Mouse (Mus musculus) heart, embryonic 15.5 days (tissue): ENCODE measurements at regions not wholly inside any gene's neighbourhood (a gene's known extent, or its start where the extent isn't known, plus 50 kb on each side); places are given as distances from the start of the nearest gene placed in this dataset.
A peak's percentile ranks its signal among the peaks of the same experiment; 100 is the strongest.

Source experiments
- ATAC-seq: fragments of 200-750 bp; cut with Nextera tagmentation; replicated peaks from 2 replicates; pipeline ENCODE4 v1.8.0; 2017; ENCODE audit warnings: low read depth, moderate TSS enrichment; ENCODE audit not compliant: insufficient number of reproducible peaks, insufficient read depth, low FRiP score
- H3K27ac ChIP-seq: fragments of 300-500 bp; sonication (generic); 2 replicates; pipeline ENCODE4 v1.5.1; 2015; ENCODE audit warnings: mild to moderate bottlenecking, inconsistent platforms
- H3K27me3 ChIP-seq: fragments of 300-500 bp; sonication (generic); 2 replicates; pipeline ENCODE4 v1.6.1; 2015; ENCODE audit warnings: inconsistent platforms
- H3K36me3 ChIP-seq: fragments of 300-500 bp; sonication (generic); 2 replicates; pipeline ENCODE4 v1.6.1; 2015; ENCODE audit warnings: mild to moderate bottlenecking, inconsistent platforms
- H3K4me1 ChIP-seq: fragments of 300-500 bp; sonication (generic); replicated peaks from 2 replicates; pipeline ENCODE4 v1.6.1; 2015; ENCODE audit warnings: inconsistent platforms
- H3K4me2 ChIP-seq: fragments of 300-500 bp; sonication (generic); 2 replicates; pipeline ENCODE4 v1.6.1; 2015; ENCODE audit warnings: inconsistent platforms, mild to moderate bottlenecking, moderate library complexity
- H3K4me3 ChIP-seq: fragments of 300-500 bp; sonication (generic); 2 replicates; pipeline ENCODE4 v1.5.1; 2015; ENCODE audit warnings: mild to moderate bottlenecking, inconsistent platforms
- H3K9ac ChIP-seq: fragments of 300-500 bp; sonication (generic); 2 replicates; pipeline ENCODE4 v1.6.1; 2015; ENCODE audit warnings: mild to moderate bottlenecking, inconsistent platforms
- H3K9me3 ChIP-seq: fragments of 300-500 bp; sonication (generic); replicated peaks from 2 replicates; pipeline ENCODE4 v1.6.1; 2016; ENCODE audit warnings: inconsistent platforms
- WGBS: fragments of 180-500 bp; shearing (Covaris S2); methylation state at CpG from one replicate; pipeline ENCODE4 v1.1.7; 2015; ENCODE audit warnings: mixed read lengths; 5-methylcytosine and 5-hydroxymethylcytosine counted together

GRCm38 (mm10) chr5:106789136-106789535 is 92.0 kb upstream of the Zfp644 start:
- no peak for ATAC-seq
- 0 out of 2 replicates have a peak, but pooled peaks cover 7% of the 10 kb centered on the region for H3K27me3 ChIP-seq
- peaks cover 2% of the 10 kb centered on the region for H3K4me1 ChIP-seq
- no peak overlapping the region for H3K9ac ChIP-seq
- WGBS = 30% methylated on average over 3 of the region's 3 CpGs
- no peaks in the 10 kb centered on the region for H3K9me3 ChIP-seq
- H3K36me3 ChIP-seq = no peaks in the 10 kb centered on the region
- H3K4me2 ChIP-seq = no peak overlapping the region
- no peak overlapping the region for H3K4me3 ChIP-seq
- H3K27ac ChIP-seq = no peak overlapping the region

- H3K27ac ChIP-seq = no peak overlapping the region
- no peak for ATAC-seq
- H3K9me3 ChIP-seq = no peaks in the 10 kb centered on the region
- H3K4me1 ChIP-seq = peaks cover 7% of the 10 kb centered on the region
- no peaks in the 10 kb centered on the region for H3K27me3 ChIP-seq
- peak overlapping the region; percentile 69 for H3K4me2 ChIP-seq
- 71% methylated on average over 2 of the region's 2 CpGs for WGBS
- H3K4me3 ChIP-seq = peak overlapping the region; percentile 17
- H3K9ac ChIP-seq = no peak overlapping the region
- H3K36me3 ChIP-seq = no peaks in the 10 kb centered on the region
Observed at GRCm38 (mm10) chr5:106785065-106785464, 88.0 kb upstream of the Zfp644 start.

- Histone ChIP-seq H3K4me3 (peak overlapping the region; percentile 39), H3K4me1 (peaks cover 7% of the 10 kb centered on the region), H3K36me3 (no peaks in the 10 kb centered on the region), H3K27ac (no peak overlapping the region), H3K4me2 (peak overlapping the region; percentile 69), H3K9ac (peak overlapping the region; percentile 43), H3K27me3 (no peaks in the 10 kb centered on the region), H3K9me3 (no peaks in the 10 kb centered on the region)
- WGBS = 12% methylated on average over 11 of the region's 11 CpGs
- ATAC-seq = no peak
Observed at GRCm38 (mm10) chr5:106783864-106784609, 87.0 kb upstream of the Zfp644 start.

- 90% methylated on average over 10 of the region's 10 CpGs for WGBS
- no peaks in the 10 kb centered on the region for H3K36me3 ChIP-seq
- H3K9me3 ChIP-seq = no peaks in the 10 kb centered on the region
- no peak for ATAC-seq
- no peak overlapping the region for H3K27ac ChIP-seq
- H3K9ac ChIP-seq = no peak overlapping the region
- no peak overlapping the region for H3K4me2 ChIP-seq
- peaks cover 7% of the 10 kb centered on the region for H3K4me1 ChIP-seq
- H3K27me3 ChIP-seq = no peaks in the 10 kb centered on the region
- no peak overlapping the region for H3K4me3 ChIP-seq
Observed at GRCm38 (mm10) chr5:106780749-106781148, 83.7 kb upstream of the Zfp644 start.

GRCm38 (mm10) chr5:106778176-106778781 is 81.2 kb upstream of the Zfp644 start:
- Histone ChIP-seq H3K36me3 (no peaks in the 10 kb centered on the region), H3K4me1 (no peaks in the 10 kb centered on the region), H3K27ac (no peak overlapping the region), H3K9me3 (no peaks in the 10 kb centered on the region), H3K4me2 (no peak overlapping the region), H3K4me3 (no peak overlapping the region), H3K27me3 (no peaks in the 10 kb centered on the region), H3K9ac (no peak overlapping the region)
- 56% methylated on average over 8 of the region's 8 CpGs for WGBS
- ATAC-seq = no peak

GRCm38 (mm10) chr5:106775010-106775693 is 78.1 kb upstream of the Zfp644 start:
- H3K4me1 ChIP-seq = no peaks in the 10 kb centered on the region
- no peaks in the 10 kb centered on the region for H3K9me3 ChIP-seq
- ATAC-seq = no peak
- 63% methylated on average over 5 of the region's 5 CpGs for WGBS
- H3K36me3 ChIP-seq = no peaks in the 10 kb centered on the region
- H3K27me3 ChIP-seq = no peaks in the 10 kb centered on the region
- no peak overlapping the region for H3K4me2 ChIP-seq
- H3K27ac ChIP-seq = no peak overlapping the region
- H3K4me3 ChIP-seq = no peak overlapping the region
- no peak overlapping the region for H3K9ac ChIP-seq

- Histone ChIP-seq H3K4me1 (no peaks in the 10 kb centered on the region), H3K4me2 (no peak overlapping the region), H3K4me3 (no peak overlapping the region), H3K27me3 (no peaks in the 10 kb centered on the region), H3K9me3 (no peaks in the 10 kb centered on the region), H3K27ac (no peak overlapping the region), H3K36me3 (no peaks in the 10 kb centered on the region), H3K9ac (no peak overlapping the region)
- ATAC-seq = no peak
- WGBS = 61% methylated on average over 3 of the region's 3 CpGs
Observed at GRCm38 (mm10) chr5:106773201-106773934, 76.3 kb upstream of the Zfp644 start.

GRCm38 (mm10) chr5:106771029-106771428 is 73.9 kb upstream of the Zfp644 start:
- Histone ChIP-seq H3K27me3 (no peaks in the 10 kb centered on the region), H3K36me3 (no peaks in the 10 kb centered on the region), H3K27ac (no peak overlapping the region), H3K9me3 (no peaks in the 10 kb centered on the region), H3K4me3 (no peak overlapping the region), H3K4me1 (no peaks in the 10 kb centered on the region), H3K9ac (no peak overlapping the region), H3K4me2 (no peak overlapping the region)
- 61% methylated on average over 1 of the region's 1 CpGs for WGBS
- no peak for ATAC-seq

- Histone ChIP-seq H3K9me3 (no peaks in the 10 kb centered on the region), H3K4me3 (no peak overlapping the region), H3K36me3 (no peaks in the 10 kb centered on the region), H3K27me3 (no peaks in the 10 kb centered on the region), H3K27ac (no peak overlapping the region), H3K9ac (no peak overlapping the region), H3K4me1 (no peaks in the 10 kb centered on the region), H3K4me2 (no peak overlapping the region)
- no peak for ATAC-seq
- 82% methylated on average over 3 of the region's 3 CpGs for WGBS
Observed at GRCm38 (mm10) chr5:106765335-106765734, 68.2 kb upstream of the Zfp644 start.

GRCm38 (mm10) chr5:106763283-106763682 is 66.2 kb upstream of the Zfp644 start:
- Histone ChIP-seq H3K9ac (no peak overlapping the region), H3K4me3 (no peak overlapping the region), H3K9me3 (no peaks in the 10 kb centered on the region), H3K4me2 (no peak overlapping the region), H3K4me1 (no peaks in the 10 kb centered on the region), H3K27me3 (peaks cover 7% of the 10 kb centered on the region), H3K27ac (no peak overlapping the region), H3K36me3 (no peaks in the 10 kb centered on the region)
- no peak; the same call in 1 of the 2 replicates for ATAC-seq
- 40% methylated on average over 3 of the region's 3 CpGs for WGBS

- 17% methylated on average over 16 of the region's 16 CpGs for WGBS
- Histone ChIP-seq H3K9ac (no peak overlapping the region), H3K27me3 (peaks cover 28% of the 10 kb centered on the region), H3K9me3 (no peaks in the 10 kb centered on the region), H3K36me3 (no peaks in the 10 kb centered on the region), H3K4me2 (no peak overlapping the region), H3K27ac (no peak overlapping the region), H3K4me1 (peaks cover 9% of the 10 kb centered on the region), H3K4me3 (no peak overlapping the region)
- ATAC-seq = no peak
Observed at GRCm38 (mm10) chr5:106758036-106758435, 60.9 kb upstream of the Zfp644 start.
